Mouse (Mus musculus) liver, adult 2 months (tissue): Measurements from ENCODE around the gene Ltbp4.

Experiments used
- CTCF ChIP-seq: fragments of 200-500 bp; IDR thresholded peaks from 2 replicates; pipeline ENCODE4 v1.5.1; 2011; ENCODE audit warnings: low read depth, low read length, control low read depth
- POLR2A ChIP-seq: fragments of 200-500 bp; IDR thresholded peaks from 2 replicates; pipeline ENCODE4 v1.6.1; 2011; ENCODE audit warnings: low read length, control low read depth; ENCODE audit not compliant: insufficient read depth; ENCODE audit errors: extremely low read depth

- TF ChIP-seq CTCF (no peak), POLR2A (no peak)
Observed at GRCm38 (mm10) chr7:27281717-27282116, 55.8 kb downstream of the Ltbp4 start.
